Mouse (Mus musculus): ENCODE results near the gene Ascl2. TPM values are rescaled to one million over a fixed set of nuclear protein-coding genes. Genes with fewer than 3 reads are reported as not detected.

The Ascl2 gene
- polyA plus RNA-seq, 1 experiment, result 0.04 TPM

- H3K79me2 ChIP-seq (ENCODE audit: control insufficient read depth, insufficient read depth), result no peaks in the 10 kb centered on the region
- H3K4me3 ChIP-seq (ENCODE audit: insufficient read depth, poor library complexity, severe bottlenecking), result no peak overlapping the region
- H3K27me3 ChIP-seq (ENCODE audit: control insufficient read depth, insufficient read depth, insufficient read length), result peaks cover 9% of the 10 kb centered on the region
- H3ac ChIP-seq (ENCODE audit: control insufficient read depth, insufficient read length, low read depth), result no peak overlapping the region
- H3K79me3 ChIP-seq (ENCODE audit: low read depth), result no peaks in the 10 kb centered on the region
- H3K36me3 ChIP-seq (ENCODE audit: control insufficient read depth, insufficient read depth), result no peaks in the 10 kb centered on the region
- TF ChIP-seq MYOG (IDR thresholded peaks at IDR 0.05; ENCODE audit: control insufficient read depth, extremely low read depth, insufficient read length), result no peak
- no peak for TF ChIP-seq CEBPB (IDR thresholded peaks at IDR 0.05; ENCODE audit: low read depth)
- TF ChIP-seq CTCF (IDR thresholded peaks at IDR 0.05; ENCODE audit: control insufficient read depth, insufficient read depth, insufficient read length), result no peak
- no peak for TF ChIP-seq FOSL1 (IDR thresholded peaks at IDR 0.05; ENCODE audit: insufficient read depth, low read length, poor library complexity, severe bottlenecking)
- no peak for TF ChIP-seq MYOD1 (IDR thresholded peaks at IDR 0.05; ENCODE audit: control insufficient read depth, insufficient read length, low read depth)
- TF ChIP-seq MAX (IDR thresholded peaks at IDR 0.05), result no peak
- TF ChIP-seq USF1 (IDR thresholded peaks at IDR 0.05; ENCODE audit: low read depth), result no peak
Observed at GRCm38 (mm10) chr7:142927293-142927692, 41.8 kb downstream of the Ascl2 start.

- TF ChIP-seq FOSL1 (IDR thresholded peaks at IDR 0.05; ENCODE audit: insufficient read depth, low read length, poor library complexity, severe bottlenecking), result no peak
- TF ChIP-seq MYOG (IDR thresholded peaks at IDR 0.05; ENCODE audit: control insufficient read depth, extremely low read depth, insufficient read length), result no peak
- TF ChIP-seq CTCF (IDR thresholded peaks at IDR 0.05; ENCODE audit: control insufficient read depth, insufficient read depth, insufficient read length), result peak; percentile 97
- no peak for TF ChIP-seq CEBPB (IDR thresholded peaks at IDR 0.05; ENCODE audit: low read depth)
- Histone ChIP-seq H3K79me2 (ENCODE audit: control insufficient read depth, insufficient read depth) (no peaks in the 10 kb centered on the region), H3K4me3 (ENCODE audit: insufficient read depth, poor library complexity, severe bottlenecking) (no peak overlapping the region)
Observed at GRCm38 (mm10) chr7:142918641-142919628, 50.1 kb downstream of the Ascl2 start.

GRCm38 (mm10) chr7:142917659-142918058 is 51.4 kb downstream of the Ascl2 start:
- TF ChIP-seq MAX (IDR thresholded peaks at IDR 0.05) (no peak), FOSL1 (IDR thresholded peaks at IDR 0.05; ENCODE audit: insufficient read depth, low read length, poor library complexity, severe bottlenecking) (no peak), CEBPB (IDR thresholded peaks at IDR 0.05; ENCODE audit: low read depth) (no peak), MYOG (IDR thresholded peaks at IDR 0.05; ENCODE audit: control insufficient read depth, extremely low read depth, insufficient read length) (no peak), CTCF (IDR thresholded peaks at IDR 0.05; ENCODE audit: control insufficient read depth, insufficient read depth, insufficient read length) (no peak), MYOD1 (IDR thresholded peaks at IDR 0.05; ENCODE audit: control insufficient read depth, insufficient read length, low read depth) (no peak), USF1 (IDR thresholded peaks at IDR 0.05; ENCODE audit: low read depth) (no peak)
- Histone ChIP-seq H3ac (ENCODE audit: control insufficient read depth, insufficient read length, low read depth) (no peak overlapping the region), H3K4me3 (ENCODE audit: insufficient read depth, poor library complexity, severe bottlenecking) (no peak overlapping the region), H3K79me3 (ENCODE audit: low read depth) (no peaks in the 10 kb centered on the region), H3K27me3 (ENCODE audit: control insufficient read depth, insufficient read depth, insufficient read length) (peaks cover 13% of the 10 kb centered on the region), H3K36me3 (ENCODE audit: control insufficient read depth, insufficient read depth) (no peaks in the 10 kb centered on the region), H3K79me2 (ENCODE audit: control insufficient read depth, insufficient read depth) (no peaks in the 10 kb centered on the region)

More at GRCm38 (mm10) chr7:142918641-142919628, 50.1 kb downstream of the Ascl2 start:
- Histone ChIP-seq H3ac (ENCODE audit: control insufficient read depth, insufficient read length, low read depth) (no peak overlapping the region), H3K27me3 (ENCODE audit: control insufficient read depth, insufficient read depth, insufficient read length) (peaks cover 13% of the 10 kb centered on the region), H3K79me3 (ENCODE audit: low read depth) (no peaks in the 10 kb centered on the region), H3K36me3 (ENCODE audit: control insufficient read depth, insufficient read depth) (no peaks in the 10 kb centered on the region)

Other genes with a start within 250 kb of the Ascl2 start
- not detected for gene Ins2, start 225.9 kb downstream of the Ascl2 start, polyA plus RNA-seq (2012; fragmentation: generic; extraction: Trizol)
- not detected for gene Th, start 38.1 kb downstream of the Ascl2 start, polyA plus RNA-seq (2012; fragmentation: generic; extraction: Trizol)
- 1.9 TPM for gene Tspan32, start 35.8 kb upstream of the Ascl2 start, polyA plus RNA-seq (2012; fragmentation: generic; extraction: Trizol)
- gene Cd81, start 83.5 kb upstream of the Ascl2 start, polyA plus RNA-seq (2012; fragmentation: generic; extraction: Trizol), result 380 TPM
- gene Tssc4, start 100.0 kb upstream of the Ascl2 start, polyA plus RNA-seq (2012; fragmentation: generic; extraction: Trizol), result 86.7 TPM
- 2.7 TPM for gene Trpm5, start 125.4 kb upstream of the Ascl2 start, polyA plus RNA-seq (2012; fragmentation: generic; extraction: Trizol)
- gene Kcnq1, start 137.1 kb upstream of the Ascl2 start, polyA plus RNA-seq (2012; fragmentation: generic; extraction: Trizol), result not detected

Data from C2C12 (cell line).